Mouse (Mus musculus): ENCODE data around the gene Xpnpep1.

- no peak for TF ChIP-seq CTCF (IDR thresholded peaks at IDR 0.05; ENCODE audit: low read depth)
- no peak for TF ChIP-seq EP300 (optimal IDR thresholded peaks at IDR 0.05)
These were observed 22.1 kb downstream of the Xpnpep1 start for GRCm38 (mm10) chr19:53017954-53018353.

Data from stomach, postnatal 0 days (tissue).